Mouse (Mus musculus) CH12.LX (cell line): ENCODE data around the gene Folr1. TPM values are rescaled to one million over a fixed set of nuclear protein-coding genes. Genes with fewer than 3 reads are reported as not detected.

ENCODE experiments used
- DNase-seq: peaks from one replicate; pipeline ENCODE4 v3.0.0-alpha.2; 2013; ENCODE audit errors: extremely low read depth
- H3K27ac ChIP-seq: 2 replicates; pipeline ENCODE4 v1.5.1; 2012; ENCODE audit warnings: low read depth, mild to moderate bottlenecking, control low read depth, moderate library complexity; ENCODE audit not compliant: insufficient read depth
- H3K27me3 ChIP-seq: replicated peaks from 2 replicates; pipeline ENCODE3; 2012; ENCODE audit warnings: inconsistent platforms
- H3K36me3 ChIP-seq, 2 experiments: replicated peaks in 1 of 2; 2 replicates each; pipeline versions ENCODE3 to v1.6.1; 2012; ENCODE audit warnings: inconsistent platforms in 1 of 2, low read length in 1 of 2, mild to moderate bottlenecking in 1 of 2, mixed read lengths in 1 of 2, moderate library complexity in 1 of 2; ENCODE audit not compliant: control insufficient read depth in 1 of 2, insufficient read depth in 1 of 2
- H3K4me1 ChIP-seq, 2 experiments: 2 replicates each; pipeline ENCODE4 v1.6.1; 2012; ENCODE audit warnings: inconsistent platforms in 1 of 2, moderate library complexity in 1 of 2; ENCODE audit not compliant: insufficient read depth in 2 of 2, control insufficient read depth in 1 of 2
- H3K4me2 ChIP-seq: 2 replicates; pipeline ENCODE4 v1.6.1; 2012; ENCODE audit warnings: low read depth, mild to moderate bottlenecking, control low read depth; ENCODE audit not compliant: poor library complexity, insufficient read depth, severe bottlenecking
- H3K4me3 ChIP-seq, 3 experiments: fragments of 150-350 bp in 1 of 3; sonication (generic) in 1 of 3; replicated peaks in 1 of 3; 2 replicates each; pipeline versions ENCODE3 to v1.5.1; 2011 to 2012; ENCODE audit warnings: low read depth in 2 of 3, low read length in 2 of 3, mild to moderate bottlenecking in 2 of 3, moderate library complexity in 2 of 3, control low read depth in 1 of 3, improper control_type of control experiment in 1 of 3, inconsistent platforms in 1 of 3, mixed read lengths in 1 of 3; ENCODE audit not compliant: poor library complexity in 1 of 3
- H3K79me2 ChIP-seq: replicated peaks from 2 replicates; pipeline ENCODE4 v1.6.1; 2012; ENCODE audit warnings: mild to moderate bottlenecking, moderate library complexity; ENCODE audit not compliant: control insufficient read depth, poor library complexity, insufficient read depth, severe bottlenecking; ENCODE audit errors: extremely low read depth
- H3K9ac ChIP-seq: 2 replicates; pipeline ENCODE4 v1.6.1; 2012; ENCODE audit warnings: low read depth, mild to moderate bottlenecking, control low read depth, moderate library complexity; ENCODE audit not compliant: insufficient read depth
- H3K9me3 ChIP-seq: replicated peaks from 2 replicates; pipeline ENCODE3; 2012; ENCODE audit warnings: low read length, inconsistent platforms, mixed read lengths
- BHLHE40 ChIP-seq: IDR thresholded peaks from 2 replicates; pipeline ENCODE4 v1.6.1; 2011; ENCODE audit warnings: mild to moderate bottlenecking, low read depth, low read length, improper control_type of control experiment
- CHD1 ChIP-seq: IDR thresholded peaks from 2 replicates; pipeline ENCODE4 v1.6.1; 2012; ENCODE audit warnings: low read depth, low read length, improper control_type of control experiment, inconsistent platforms
- CHD2 ChIP-seq: IDR thresholded peaks from 2 replicates; pipeline ENCODE4 v1.6.1; 2011; ENCODE audit warnings: low read length, improper control_type of control experiment
- CTCF ChIP-seq, 2 experiments: IDR thresholded peaks in 1 of 2; conservative IDR thresholded peaks in 1 of 2; 2 replicates each; pipeline ENCODE4 v1.5.1; 2011 to 2012; ENCODE audit warnings: low read depth in 2 of 2, low read length in 2 of 2, improper control_type of control experiment in 1 of 2, inconsistent platforms in 1 of 2, mild to moderate bottlenecking in 1 of 2, moderate library complexity in 1 of 2
- E2F4 ChIP-seq: IDR thresholded peaks from 2 replicates; pipeline ENCODE4 v1.6.1; 2011; ENCODE audit warnings: low read depth, low read length, improper control_type of control experiment; ENCODE audit not compliant: insufficient replicate concordance
- ELF1 ChIP-seq: IDR thresholded peaks from 2 replicates; pipeline ENCODE4 v1.6.1; 2014; ENCODE audit warnings: low read depth, mild to moderate bottlenecking, inconsistent platforms, low read length, improper control_type of control experiment
- EP300 ChIP-seq: IDR thresholded peaks from 2 replicates; pipeline ENCODE4 v1.6.1; 2011; ENCODE audit warnings: low read length, improper control_type of control experiment
- ETS1 ChIP-seq: conservative IDR thresholded peaks from 2 replicates; pipeline ENCODE4 v1.6.1; 2012; ENCODE audit warnings: low read depth, mild to moderate bottlenecking, inconsistent platforms, low read length, improper control_type of control experiment, moderate library complexity
- GABPA ChIP-seq: IDR thresholded peaks from 2 replicates; pipeline ENCODE4 v1.6.1; 2012; ENCODE audit warnings: low read depth, low read length, improper control_type of control experiment, inconsistent platforms; ENCODE audit not compliant: insufficient replicate concordance
- HCFC1 ChIP-seq: IDR thresholded peaks from 2 replicates; pipeline ENCODE4 v1.6.1; 2012; ENCODE audit warnings: low read depth, mild to moderate bottlenecking, inconsistent platforms, low read length, improper control_type of control experiment
- IRF4 ChIP-seq: IDR thresholded peaks from 2 replicates; pipeline ENCODE4 v1.6.1; 2014; ENCODE audit warnings: low read depth, mild to moderate bottlenecking, inconsistent platforms, low read length, improper control_type of control experiment
- JUN ChIP-seq: IDR thresholded peaks from 2 replicates; pipeline ENCODE4 v1.6.1; 2011; ENCODE audit warnings: low read depth, mild to moderate bottlenecking, low read length, improper control_type of control experiment, moderate library complexity; ENCODE audit not compliant: insufficient read depth
- JUND ChIP-seq: conservative IDR thresholded peaks from 2 replicates; pipeline ENCODE4 v1.6.1; 2011; ENCODE audit warnings: low read depth, low read length, improper control_type of control experiment
- KAT2A ChIP-seq: IDR thresholded peaks from 2 replicates; pipeline ENCODE4 v1.6.1; 2012; ENCODE audit warnings: low read length, improper control_type of control experiment, inconsistent platforms; ENCODE audit not compliant: insufficient replicate concordance
- MAFK ChIP-seq: IDR thresholded peaks from 2 replicates; pipeline ENCODE4 v1.6.1; 2011; ENCODE audit warnings: low read length, improper control_type of control experiment; ENCODE audit not compliant: insufficient replicate concordance
- MAX ChIP-seq: IDR thresholded peaks from 2 replicates; pipeline ENCODE4 v1.6.1; 2011; ENCODE audit warnings: low read length, improper control_type of control experiment
- MAZ ChIP-seq: IDR thresholded peaks from 2 replicates; pipeline ENCODE4 v1.6.1; 2012; ENCODE audit warnings: low read depth, mild to moderate bottlenecking, inconsistent platforms, low read length, improper control_type of control experiment, moderate library complexity
- MEF2A ChIP-seq: IDR thresholded peaks from 2 replicates; pipeline ENCODE4 v1.6.1; 2014; ENCODE audit warnings: low read depth, mild to moderate bottlenecking, inconsistent platforms, low read length, improper control_type of control experiment, borderline replicate concordance
- MXI1 ChIP-seq: IDR thresholded peaks from 2 replicates; pipeline ENCODE4 v1.6.1; 2011; ENCODE audit warnings: mild to moderate bottlenecking, low read depth, low read length, improper control_type of control experiment
- MYC ChIP-seq: IDR thresholded peaks from 2 replicates; pipeline ENCODE4 v1.6.1; 2011; ENCODE audit warnings: low read depth, mild to moderate bottlenecking, improper control_type of control experiment, low read length
- NELFE ChIP-seq: IDR thresholded peaks from 2 replicates; pipeline ENCODE4 v1.6.1; 2011; ENCODE audit warnings: low read depth, low read length, improper control_type of control experiment
- NRF1 ChIP-seq: IDR thresholded peaks from 2 replicates; pipeline ENCODE4 v1.6.1; 2014; ENCODE audit warnings: low read depth, mild to moderate bottlenecking, inconsistent platforms, low read length, improper control_type of control experiment, moderate library complexity
- PAX5 ChIP-seq: IDR thresholded peaks from 2 replicates; pipeline ENCODE4 v1.6.1; 2012; ENCODE audit warnings: low read length, inconsistent platforms, mixed read lengths
- POLR2A ChIP-seq: IDR thresholded peaks from 2 replicates; pipeline ENCODE4 v1.6.1; 2011; ENCODE audit warnings: low read depth, mild to moderate bottlenecking, improper control_type of control experiment, low read length
- POLR2AphosphoS2 ChIP-seq: IDR thresholded peaks from 2 replicates; pipeline ENCODE4 v1.6.1; 2011; ENCODE audit warnings: low read depth, low read length, improper control_type of control experiment
- RAD21 ChIP-seq: IDR thresholded peaks from 2 replicates; pipeline ENCODE4 v1.6.1; 2011; ENCODE audit warnings: low read depth, mild to moderate bottlenecking, low read length, improper control_type of control experiment, moderate library complexity
- RCOR1 ChIP-seq: conservative IDR thresholded peaks from 2 replicates; pipeline ENCODE4 v1.6.1; 2012; ENCODE audit warnings: low read depth, mild to moderate bottlenecking, inconsistent platforms, low read length, improper control_type of control experiment
- SIN3A ChIP-seq: IDR thresholded peaks from 2 replicates; pipeline ENCODE4 v1.6.1; 2012; ENCODE audit warnings: low read length, improper control_type of control experiment, inconsistent platforms
- SMC3 ChIP-seq: IDR thresholded peaks from 2 replicates; pipeline ENCODE4 v1.6.1; 2011; ENCODE audit warnings: low read depth, low read length, improper control_type of control experiment
- TBP ChIP-seq: conservative IDR thresholded peaks from 2 replicates; pipeline ENCODE4 v1.6.1; 2011; ENCODE audit warnings: low read depth, low read length, improper control_type of control experiment
- TCF12 ChIP-seq: IDR thresholded peaks from 2 replicates; pipeline ENCODE4 v1.6.1; 2014; ENCODE audit warnings: low read depth, mild to moderate bottlenecking, inconsistent platforms, low read length, improper control_type of control experiment
- UBTF ChIP-seq: IDR thresholded peaks from 2 replicates; pipeline ENCODE4 v1.6.1; 2012; ENCODE audit warnings: low read depth, mild to moderate bottlenecking, inconsistent platforms, low read length, improper control_type of control experiment, moderate library complexity
- USF1 ChIP-seq: IDR thresholded peaks from 2 replicates; pipeline ENCODE4 v1.6.1; 2014; ENCODE audit warnings: low read depth, mild to moderate bottlenecking, inconsistent platforms, low read length, improper control_type of control experiment
- USF2 ChIP-seq: conservative IDR thresholded peaks from 2 replicates; pipeline ENCODE4 v1.6.1; 2011; ENCODE audit warnings: low read depth, low read length, improper control_type of control experiment
- ZC3H11A ChIP-seq: IDR thresholded peaks from 2 replicates; pipeline ENCODE4 v1.6.1; 2012; ENCODE audit warnings: low read depth, mild to moderate bottlenecking, inconsistent platforms, low read length, improper control_type of control experiment
- ZKSCAN1 ChIP-seq: IDR thresholded peaks from 2 replicates; pipeline ENCODE4 v1.6.1; 2012; ENCODE audit warnings: low read depth, inconsistent platforms, low read length, improper control_type of control experiment, borderline replicate concordance
- ZMIZ1 ChIP-seq: IDR thresholded peaks from 2 replicates; pipeline ENCODE4 v1.6.1; 2012; ENCODE audit warnings: low read depth, mild to moderate bottlenecking, inconsistent platforms, low read length, improper control_type of control experiment
- ZNF384 ChIP-seq: IDR thresholded peaks from 2 replicates; pipeline ENCODE4 v1.6.1; 2012; ENCODE audit warnings: low read depth, low read length, improper control_type of control experiment, inconsistent platforms
- dilution Hi-C: fragments of 300-500 bp; cut with MboI; formaldehyde crosslinking; loops from 2 replicates; pipeline ENCODE4 v1.14.3; 2020; ENCODE audit warnings: low sequenced_read_pairs; ENCODE audit not compliant: extremely low pct_unique_long_range_greater_than_20kb, extremely low pct_ligation_motif_present
- in situ Hi-C: fragments of 300-500 bp; cut with MboI; formaldehyde crosslinking; loops from 3 replicates; pipeline ENCODE4 v1.14.3; 2019; ENCODE audit warnings: low sequenced_read_pairs, low pct_ligation_motif_present, low pct_unique_long_range_greater_than_20kb, mixed read lengths
- polyA plus RNA-seq: library from polyadenylated mRNA; unstranded; fragments of >175 nt; gene quantifications from 2 replicates; pipeline ENCODE4 v1.2.1, GENCODE M21; 2012; ENCODE audit warnings: low read depth; ENCODE audit not compliant: insufficient read length
- total RNA-seq, 2 experiments: library from RNA; depleted of rRNA; stranded (reverse); fragments of 300-350 nt in 1 of 2; fragments of >200 nt in 1 of 2; gene quantifications; 2 replicates each; pipeline ENCODE4 v1.2.3; 2012 to 2014

The Folr1 gene
- total and polyA plus RNA-seq, 3 experiments: 0.25 TPM; not detected in 2

GRCm38 (mm10) chr7:101905561-101906286 is 35.1 kb upstream of the Folr1 start, which contains the start of gene Lamtor1:
TSS of gene Lamtor1 (plus strand) at chr7:101905904.
- H3K4me1 ChIP-seq: peaks cover 7 to 39% of the 10 kb centered on the region in 2 experiments; a peak in 3 of 4 replicates
- peaks cover 13 to 44% of the 10 kb centered on the region in 2 experiments for H3K36me3 ChIP-seq
- TF ChIP-seq ETS1 (peak; percentile 76), ZKSCAN1 (no peak), MAZ (peak; percentile 66; the same call in 1 of the 2 replicates), CHD1 (no peak), SIN3A (peak; percentile 61), KAT2A (peak; percentile 79; the same call in 1 of the 2 replicates), RAD21 (no peak), HCFC1 (peak; percentile 83), ZC3H11A (no peak), POLR2AphosphoS2 (no peak), NELFE (peak; percentile 82), IRF4 (0 out of 2 replicates have a peak, but pooled peaks have one; percentile 62), JUND (no peak), USF2 (peak; percentile 98), ZMIZ1 (peak; percentile 69), EP300 (no peak; the same call in 1 of the 2 replicates), E2F4 (0 out of 2 replicates have a peak, but pooled peaks have one; percentile 43), NRF1 (peak; percentile 58), ZNF384 (no peak), MAFK (no peak), CHD2 (peak; percentile 90), USF1 (peak; percentile 99), POLR2A (peak; percentile 88), BHLHE40 (peak; percentile 99), MAX (peak; percentile 99), MYC (peak; percentile 80), RCOR1 (0 out of 2 replicates have a peak, but pooled peaks have one; percentile 38), MXI1 (peak; percentile 80; the same call in 1 of the 2 replicates), JUN (no peak), PAX5 (no peak), MEF2A (peak; percentile 49; the same call in 1 of the 2 replicates), ELF1 (peak; percentile 93), UBTF (no peak), TBP (peak; percentile 76), TCF12 (peak; percentile 86), CTCF (conservative IDR thresholded peaks at IDR 0.05 in 1 of 2, IDR thresholded peaks at IDR 0.05 in 1 of 2; ENCODE audit: low read depth in 2 of 2, low read length in 2 of 2) (no peak), SMC3 (no peak), GABPA (no peak; the same call in 1 of the 2 replicates)
- H3K27me3 ChIP-seq: no peaks in the 10 kb centered on the region
- peak; percentile 99 for DNase-seq
- peak within 1 kb of the TSS; percentile 52 to 76 (median 75) for H3K4me3 ChIP-seq
- peak within 1 kb of the TSS; percentile 72 for H3K27ac ChIP-seq
- in situ Hi-C loops: no loop called here
- peak within 1 kb of the TSS; percentile 85 for H3K9ac ChIP-seq
- peak within 1 kb of the TSS; percentile 87 for H3K4me2 ChIP-seq
- peaks cover 6% of the 10 kb centered on the region for H3K9me3 ChIP-seq
- peaks cover 22% of the 10 kb centered on the region for H3K79me2 ChIP-seq
- dilution Hi-C loops: no loop called here
